Mouse (Mus musculus) intestine, embryonic 16.5 days (tissue): Measurements from ENCODE around the gene Olfr549. TPM values are rescaled to one million over a fixed set of nuclear protein-coding genes. Genes with fewer than 3 reads are reported as not detected.

Source experiments
- ATAC-seq: fragments of 200-750 bp; cut with Nextera tagmentation; 2 replicates; pipeline ENCODE4 v1.8.0; 2017; ENCODE audit warnings: moderate TSS enrichment, moderate library complexity
- H3K27ac ChIP-seq: fragments of 300-500 bp; sonication (generic); 2 replicates; pipeline ENCODE4 v1.5.1; 2014; ENCODE audit warnings: mild to moderate bottlenecking, low read length
- H3K27me3 ChIP-seq: fragments of 300-500 bp; sonication (generic); replicated peaks from 2 replicates; pipeline ENCODE4 v1.6.1; 2014; ENCODE audit warnings: low read length, control low read depth, mixed read lengths; ENCODE audit not compliant: control insufficient read depth, insufficient read depth
- H3K36me3 ChIP-seq: fragments of 300-500 bp; sonication (generic); 2 replicates; pipeline ENCODE4 v1.6.1; 2014; ENCODE audit warnings: low read length, control low read depth; ENCODE audit not compliant: control insufficient read depth, insufficient read depth
- H3K4me1 ChIP-seq: fragments of 300-500 bp; sonication (generic); 2 replicates; pipeline ENCODE4 v1.6.1; 2014; ENCODE audit warnings: low read length, control low read depth, mixed read lengths; ENCODE audit not compliant: control insufficient read depth, insufficient read depth
- H3K4me2 ChIP-seq: fragments of 300-500 bp; sonication (generic); 2 replicates; pipeline ENCODE4 v1.6.1; 2014; ENCODE audit warnings: low read depth, low read length, control low read depth
- H3K4me3 ChIP-seq: fragments of 300-500 bp; sonication (generic); 2 replicates; pipeline ENCODE4 v1.5.1; 2014; ENCODE audit warnings: mild to moderate bottlenecking, low read length
- H3K9ac ChIP-seq: fragments of 300-500 bp; sonication (generic); 2 replicates; pipeline ENCODE4 v1.6.1; 2014; ENCODE audit warnings: low read depth, low read length
- H3K9me3 ChIP-seq: fragments of 300-500 bp; sonication (generic); 2 replicates; pipeline ENCODE4 v1.6.1; 2016; ENCODE audit warnings: low read length, control low read depth; ENCODE audit not compliant: control insufficient read depth
- WGBS: fragments of 180-500 bp; shearing (Covaris S2); extraction: QIAGEN DNeasy Blood & Tissue Kit; methylation state at CpG from one replicate; pipeline ENCODE4 v1.1.7; 2014; 5-methylcytosine and 5-hydroxymethylcytosine counted together
- polyA plus RNA-seq: library from polyadenylated mRNA; unstranded; fragments of >200 nt; fragmentation: Nextera tagmentation; extraction: Ambion mirVana; gene quantifications from 2 replicates; pipeline ENCODE4 v1.2.1, GENCODE M21; 2015

The Olfr549 gene
- polyA plus RNA-seq, 1 experiment from 2014 or later: not detected

GRCm38 (mm10) chr7:102516261-102517050, 33.2 kb upstream of the Olfr549 start:
- Histone ChIP-seq H3K4me2 (no peak overlapping the region), H3K9ac (no peak overlapping the region), H3K27ac (no peak overlapping the region), H3K27me3 (0 out of 2 replicates have a peak, but pooled peaks cover 3% of the 10 kb centered on the region), H3K36me3 (no peaks in the 10 kb centered on the region), H3K4me1 (no peaks in the 10 kb centered on the region; the same call in 1 of the 2 replicates), H3K9me3 (no peaks in the 10 kb centered on the region), H3K4me3 (no peak overlapping the region)
- ATAC-seq: no peak
- WGBS: 71% methylated on average over 10 of the region's 10 CpGs

GRCm38 (mm10) chr7:102517051-102517335, 32.7 kb upstream of the Olfr549 start:
- H3K4me2 ChIP-seq: no peak overlapping the region
- no peak for ATAC-seq
- no peak overlapping the region for H3K9ac ChIP-seq
- 80% methylated on average over 2 of the region's 2 CpGs for WGBS
- no peaks in the 10 kb centered on the region; the same call in 1 of the 2 replicates for H3K4me1 ChIP-seq
- H3K27me3 ChIP-seq: 0 out of 2 replicates have a peak, but pooled peaks cover 3% of the 10 kb centered on the region
- H3K4me3 ChIP-seq: no peak overlapping the region
- H3K9me3 ChIP-seq: no peaks in the 10 kb centered on the region
- H3K36me3 ChIP-seq: no peaks in the 10 kb centered on the region
- no peak overlapping the region for H3K27ac ChIP-seq

GRCm38 (mm10) chr7:102529052-102529451, 20.6 kb upstream of the Olfr549 start:
- Histone ChIP-seq H3K4me2 (no peak overlapping the region), H3K9ac (no peak overlapping the region), H3K36me3 (no peaks in the 10 kb centered on the region), H3K27me3 (no peaks in the 10 kb centered on the region), H3K4me3 (no peak overlapping the region), H3K9me3 (no peaks in the 10 kb centered on the region), H3K27ac (no peak overlapping the region), H3K4me1 (no peaks in the 10 kb centered on the region)
- WGBS: 87% methylated on average over 1 of the region's 1 CpGs
- ATAC-seq: no peak

- Histone ChIP-seq H3K4me2 (no peak within 1 kb of the TSS), H3K27me3 (no peaks in the 10 kb centered on the region), H3K36me3 (no peaks in the 10 kb centered on the region), H3K4me3 (no peak within 1 kb of the TSS), H3K27ac (no peak within 1 kb of the TSS), H3K4me1 (no peaks in the 10 kb centered on the region), H3K9ac (no peak within 1 kb of the TSS), H3K9me3 (no peaks in the 10 kb centered on the region)
- 78% methylated on average over 1 of the region's 1 CpGs for WGBS
- no peak for ATAC-seq
Measured at GRCm38 (mm10) chr7:102534449-102534848, 15.2 kb upstream of the Olfr549 start, which contains the start of gene Olfr547. TSS of gene Olfr547 (plus strand) at chr7:102534749.

GRCm38 (mm10) chr7:102540596-102540995, 9.1 kb upstream of the Olfr549 start, which contains the start of gene Olfr548-ps1:
TSS of gene Olfr548-ps1 (plus strand) at chr7:102540896.
- H3K4me3 ChIP-seq: no peak within 1 kb of the TSS
- 83% methylated on average over 2 of the region's 2 CpGs for WGBS
- no peaks in the 10 kb centered on the region for H3K4me1 ChIP-seq
- H3K4me2 ChIP-seq: no peak within 1 kb of the TSS
- H3K27me3 ChIP-seq: no peaks in the 10 kb centered on the region
- no peak within 1 kb of the TSS for H3K27ac ChIP-seq
- no peaks in the 10 kb centered on the region for H3K9me3 ChIP-seq
- no peaks in the 10 kb centered on the region for H3K36me3 ChIP-seq
- ATAC-seq: no peak
- no peak within 1 kb of the TSS for H3K9ac ChIP-seq

GRCm38 (mm10) chr7:102541251-102541650, 8.4 kb upstream of the Olfr549 start:
- H3K4me2 ChIP-seq: no peak overlapping the region
- no peaks in the 10 kb centered on the region for H3K4me1 ChIP-seq
- H3K36me3 ChIP-seq: no peaks in the 10 kb centered on the region
- H3K27ac ChIP-seq: no peak overlapping the region
- no peak overlapping the region for H3K4me3 ChIP-seq
- H3K9me3 ChIP-seq: no peaks in the 10 kb centered on the region
- no peak for ATAC-seq
- no peaks in the 10 kb centered on the region for H3K27me3 ChIP-seq
- 64% methylated on average over 3 of the region's 3 CpGs for WGBS
- no peak overlapping the region for H3K9ac ChIP-seq

GRCm38 (mm10) chr7:102553279-102553678, 3.6 kb downstream of the Olfr549 start:
- 84% methylated on average over 3 of the region's 3 CpGs for WGBS
- H3K36me3 ChIP-seq: no peaks in the 10 kb centered on the region
- no peaks in the 10 kb centered on the region for H3K27me3 ChIP-seq
- no peak overlapping the region for H3K4me3 ChIP-seq
- ATAC-seq: no peak
- H3K9ac ChIP-seq: no peak overlapping the region
- H3K27ac ChIP-seq: no peak overlapping the region
- no peak overlapping the region for H3K4me2 ChIP-seq
- H3K9me3 ChIP-seq: no peaks in the 10 kb centered on the region
- H3K4me1 ChIP-seq: no peaks in the 10 kb centered on the region

GRCm38 (mm10) chr7:102564999-102565997, 15.6 kb downstream of the Olfr549 start, which contains the start of gene Trim21:
TSS of gene Trim21 (minus strand) at chr7:102565486.
- H3K27ac ChIP-seq: no peak within 1 kb of the TSS
- H3K27me3 ChIP-seq: no peaks in the 10 kb centered on the region
- no peaks in the 10 kb centered on the region for H3K9me3 ChIP-seq
- no peaks in the 10 kb centered on the region for H3K36me3 ChIP-seq
- H3K4me2 ChIP-seq: peak within 1 kb of the TSS; percentile 85
- peak within 1 kb of the TSS; percentile 70 for H3K4me3 ChIP-seq
- ATAC-seq: peak; percentile 100
- 14% methylated on average over 10 of the region's 10 CpGs for WGBS
- 0 out of 2 replicates have a peak, but pooled peaks cover 6% of the 10 kb centered on the region for H3K4me1 ChIP-seq
- H3K9ac ChIP-seq: peak within 1 kb of the TSS; percentile 78

GRCm38 (mm10) chr7:102566219-102566618, 16.5 kb downstream of the Olfr549 start:
- Histone ChIP-seq H3K4me1 (0 out of 2 replicates have a peak, but pooled peaks cover 6% of the 10 kb centered on the region), H3K9ac (no peak overlapping the region), H3K36me3 (no peaks in the 10 kb centered on the region), H3K27me3 (no peaks in the 10 kb centered on the region), H3K4me3 (no peak overlapping the region), H3K27ac (no peak overlapping the region), H3K9me3 (no peaks in the 10 kb centered on the region), H3K4me2 (no peak overlapping the region)
- 91% methylated on average over 4 of the region's 4 CpGs for WGBS
- no peak for ATAC-seq
